Mouse (Mus musculus) cerebellum, adult 11 months (tissue): ENCODE measurements around the gene Gm10153.
"Not testable (repeated sequence)": the region's sequence is repeated elsewhere in the genome, so short reads cannot be mapped to it uniquely, and the experiment has no call there.

Source experiments
- DNase-seq: peaks from one replicate; pipeline ENCODE4 v3.0.0; 2022

Gm10153 gene

DNA sequence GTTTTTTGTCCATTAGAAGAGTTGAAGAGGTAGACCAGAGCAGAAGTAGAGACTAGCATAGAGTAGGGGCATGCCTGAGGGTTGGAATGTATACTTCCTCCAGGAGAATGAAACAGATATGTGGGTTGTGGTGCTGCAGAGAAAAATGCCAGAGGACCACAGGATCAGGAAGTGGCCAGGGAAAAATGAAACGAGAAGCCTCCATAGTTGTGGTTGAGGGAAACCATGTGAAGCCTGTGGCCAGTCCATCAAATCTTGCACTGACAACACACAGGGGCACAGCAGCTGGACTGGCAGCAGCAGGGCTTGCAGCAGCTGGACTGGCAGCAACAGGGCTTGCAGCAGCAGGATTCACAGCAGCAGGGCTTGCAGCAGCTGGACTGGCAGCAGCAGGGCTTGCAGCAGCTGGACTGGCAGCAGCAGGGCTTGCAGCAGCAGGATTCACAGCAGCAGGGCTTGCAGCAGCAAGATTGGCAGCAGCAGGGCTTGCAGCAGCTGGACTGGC, 46.6 kb downstream of the Gm10153 start:
- not testable (repeated sequence) for DNase-seq

- no peak for DNase-seq
Observed at GRCm38 (mm10) chr7:142140696-142141095, 49.5 kb downstream of the Gm10153 start.
